Mouse (Mus musculus) liver, adult 2 months (tissue): ENCODE results near the gene Tmem35b.

Experiments
- CTCF ChIP-seq: fragments of 200-500 bp; IDR thresholded peaks from 2 replicates; pipeline ENCODE4 v1.5.1; 2011; ENCODE audit warnings: low read depth, low read length, control low read depth
- POLR2A ChIP-seq: fragments of 200-500 bp; IDR thresholded peaks from 2 replicates; pipeline ENCODE4 v1.6.1; 2011; ENCODE audit warnings: low read length, control low read depth; ENCODE audit not compliant: insufficient read depth; ENCODE audit errors: extremely low read depth

DNA sequence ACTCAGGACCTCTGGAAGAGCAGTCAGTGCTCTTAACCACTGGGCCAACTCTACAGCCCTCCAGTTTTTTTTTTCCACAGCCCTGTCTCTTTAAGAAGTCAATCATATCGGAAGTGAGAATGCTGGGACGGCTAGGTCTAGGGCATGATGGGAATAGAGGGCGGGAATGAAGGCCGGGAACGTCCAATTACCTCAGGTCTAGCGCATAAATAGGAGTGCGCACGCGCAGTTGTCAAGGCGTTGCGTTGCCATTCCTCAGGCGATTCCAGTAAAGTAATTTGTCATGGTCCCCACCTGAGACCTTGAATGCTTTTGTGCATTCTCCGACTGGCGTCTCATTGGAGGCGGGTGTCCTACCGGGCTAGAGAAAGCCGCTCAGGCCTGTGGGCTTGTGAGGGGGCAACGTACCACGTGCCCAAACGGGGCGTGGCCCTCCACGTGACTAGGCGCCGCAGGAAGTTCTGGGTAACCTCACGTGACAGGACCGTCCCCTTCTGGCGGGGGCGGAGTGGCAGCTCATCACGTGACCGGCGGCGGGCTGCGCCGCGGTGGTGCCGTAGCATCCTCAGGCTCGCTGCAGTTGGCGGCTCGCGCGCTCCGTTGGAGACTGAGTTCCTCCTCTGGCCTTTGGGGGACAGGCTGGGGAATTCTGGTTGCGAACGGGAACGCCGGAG is 46.5 kb upstream of the Tmem35b start, which contains the start of gene Zmym6:
- TF ChIP-seq POLR2A (0 out of 2 replicates have a peak, but pooled peaks have one; percentile 43), CTCF (no peak)
